ENCODE assay signal across 15 mouse cellular contexts in the genomic region with DNA sequence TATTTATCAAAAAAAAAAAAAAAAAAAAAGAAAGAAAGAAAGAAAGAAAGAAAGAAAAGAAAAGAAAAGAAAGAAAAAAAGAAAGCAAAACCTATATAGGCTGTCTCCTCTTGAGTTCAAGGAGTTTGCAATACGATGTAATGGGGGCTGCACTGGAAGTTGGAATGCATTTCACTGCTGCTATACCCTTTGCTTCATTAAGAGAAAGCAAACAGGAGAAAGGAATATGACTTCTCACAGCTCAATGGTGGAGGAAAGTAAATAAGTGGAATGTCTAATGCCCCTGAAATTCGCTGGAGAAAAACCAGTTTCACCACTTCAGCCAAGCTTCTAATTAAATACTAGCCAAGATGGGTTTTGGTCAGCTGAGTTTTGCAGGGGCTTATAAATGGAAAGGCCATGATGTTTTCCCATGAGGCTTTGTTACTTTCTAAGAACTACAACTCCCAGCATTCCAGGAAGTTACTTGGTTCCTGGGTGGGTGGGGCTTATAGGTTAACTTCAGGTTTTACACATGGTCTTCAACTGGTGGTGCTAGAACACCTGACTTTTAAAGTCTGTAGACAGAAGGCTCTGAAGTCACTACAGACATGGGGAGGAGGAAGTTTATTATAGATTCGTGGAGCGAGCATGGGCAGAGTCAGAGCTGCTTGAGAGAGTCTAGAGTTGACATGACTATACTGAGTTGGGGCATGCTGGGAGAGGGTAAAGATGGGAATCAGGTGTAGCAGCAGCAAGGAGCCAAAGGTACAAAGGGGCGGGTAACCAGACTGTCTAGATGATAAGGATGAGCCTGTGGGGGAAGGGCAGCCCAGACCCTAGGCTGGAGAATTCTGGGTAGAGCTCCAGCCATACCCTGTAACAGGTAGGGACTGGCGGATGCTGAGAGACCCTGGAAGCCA. TPM values are rescaled to one million over a fixed set of nuclear protein-coding genes. Genes with fewer than 3 reads are reported as not detected.
DNase-seq lines count a peak whose midpoint lies in the region; ATAC-seq and TF ChIP-seq lines count a peak whose summit lies in the region.
"Had no signal": no experiment of that assay in that cellular context is flagged by ENCODE, and none has a peak within 500 bp of the region (broad histone marks: within the 10 kb centered on the region; RNA-seq: fewer than 3 reads in every experiment).

No protein-coding gene starts in this region.

- in situ Hi-C loops in CH12.LX (cut with MboI; ENCODE audit: low pct_ligation_motif_present, low pct_unique_long_range_greater_than_20kb, low sequenced_read_pairs): no loop called here

- 79% methylated on average over 6 of the region's 6 CpGs for WGBS in kidney, embryonic 16.5 days
- 83% methylated on average over 6 of the region's 6 CpGs for WGBS in midbrain, embryonic 15.5 days

- H3K79me2 ChIP-seq in CH12.LX (replicated peaks; ENCODE audit: control insufficient read depth, extremely low read depth, insufficient read depth, poor library complexity, severe bottlenecking): no peaks in the 10 kb centered on the region
- no peaks in the 10 kb centered on the region for H3K79me2 ChIP-seq in MEL (ENCODE audit: control insufficient read depth, insufficient read depth, low read length, poor library complexity)

- no peaks in the 10 kb centered on the region for H3K36me3 ChIP-seq in kidney, embryonic 16.5 days (ENCODE audit: insufficient read depth, low read length)
- no peaks in the 10 kb centered on the region for H3K36me3 ChIP-seq in CH12.LX (replicated peaks in 1 of 2; ENCODE audit: control insufficient read depth in 1 of 2, insufficient read depth in 1 of 2, low read length in 1 of 2)
- H3K36me3 ChIP-seq in MEL (ENCODE audit: control insufficient read depth in 1 of 2, insufficient read depth in 2 of 2, low read length in 2 of 2): no peaks in the 10 kb centered on the region
- no peaks in the 10 kb centered on the region for H3K36me3 ChIP-seq in midbrain, embryonic 15.5 days (replicated peaks)
- H3K36me3 ChIP-seq: hindbrain, embryonic 15.5 days; liver, embryonic 13.5 days had no signal

- no peak for DNase-seq in kidney, adult 11 months
- peak; percentile 40 for DNase-seq in CH12.LX (ENCODE audit: extremely low read depth)
- no peak for DNase-seq in MEL (ENCODE audit: low read depth, low spot score)
- DNase-seq in left cerebral cortex, adult 2 months (ENCODE audit: extremely low spot score in 1 of 2, low spot score in 2 of 2): no peak
- no peak for DNase-seq in thymus, postnatal 36 days
- DNase-seq in urinary bladder, postnatal 4 days (ENCODE audit: low spot score in 2 of 2): no peak
- DNase-seq: cerebellum, adult 9-10 months; forebrain, postnatal 0 days; gastrocnemius, postnatal 14 days; liver, embryonic 13.5 days; spleen, adult 18-20 months had no signal

- TF ChIP-seq POLR2A in CH12.LX (IDR thresholded peaks at IDR 0.05; ENCODE audit: low read depth, low read length) (no peak), MEL (IDR thresholded peaks at IDR 0.05; ENCODE audit: control insufficient read depth in 1 of 2, insufficient read depth in 1 of 2, low read depth in 1 of 2, low read length in 2 of 2, poor library complexity in 1 of 2) (no peak)

- intact Hi-C loops in left cerebral cortex, adult 2 months (cut with DNase I): no loop called here

- no peak overlapping the region for H3K4me3 ChIP-seq in kidney, embryonic 16.5 days (ENCODE audit: low read length)
- no peak overlapping the region for H3K4me3 ChIP-seq in CH12.LX (replicated peaks in 1 of 3; ENCODE audit: low read depth in 2 of 3, low read length in 2 of 3, poor library complexity in 1 of 3)
- H3K4me3 ChIP-seq in MEL (ENCODE audit: control insufficient read depth in 1 of 2, insufficient read depth in 1 of 2, low read depth in 2 of 2, low read length in 2 of 2): no peak overlapping the region
- H3K4me3 ChIP-seq in midbrain, embryonic 15.5 days: no peak overlapping the region
- H3K4me3 ChIP-seq in left cerebral cortex, adult 2 months: no peak overlapping the region
- H3K4me3 ChIP-seq: hindbrain, embryonic 15.5 days; liver, embryonic 13.5 days; megakaryocyte, embryonic 14.5 days had no signal

- no peaks in the 10 kb centered on the region for H3K9me3 ChIP-seq in kidney, embryonic 16.5 days (ENCODE audit: low read length)
- H3K9me3 ChIP-seq in CH12.LX (replicated peaks; ENCODE audit: low read length) (peaks cover 3% of the 10 kb centered on the region), MEL (replicated peaks; ENCODE audit: insufficient read depth, low read length) (no peaks in the 10 kb centered on the region)
- H3K9me3 ChIP-seq in midbrain, embryonic 15.5 days: no peaks in the 10 kb centered on the region
- H3K9me3 ChIP-seq: hindbrain, embryonic 15.5 days; liver, embryonic 13.5 days had no signal

- dilution Hi-C loops in CH12.LX (cut with MboI; ENCODE audit: extremely low pct_ligation_motif_present, extremely low pct_unique_long_range_greater_than_20kb, low sequenced_read_pairs): no loop called here

- TF ChIP-seq EP300 in CH12.LX (IDR thresholded peaks at IDR 0.05; ENCODE audit: low read length) (no peak), MEL (IDR thresholded peaks at IDR 0.05; ENCODE audit: low read depth in 1 of 2, low read length in 2 of 2) (no peak)

- no peak for TF ChIP-seq CTCF in CH12.LX (conservative IDR thresholded peaks at IDR 0.05 in 1 of 2, IDR thresholded peaks at IDR 0.05 in 1 of 2; ENCODE audit: low read depth in 2 of 2, low read length in 2 of 2)
- no peak for TF ChIP-seq CTCF in MEL (IDR thresholded peaks at IDR 0.05 in 2 of 3, conservative IDR thresholded peaks at IDR 0.05 in 1 of 3; ENCODE audit: control insufficient read depth in 1 of 3, insufficient read depth in 1 of 3, low read depth in 2 of 3, low read length in 3 of 3, poor library complexity in 1 of 3, severe bottlenecking in 1 of 3)
- no peak for TF ChIP-seq CTCF in left cerebral cortex, adult 2 months (IDR thresholded peaks at IDR 0.05)

- no peaks in the 10 kb centered on the region for H3K27me3 ChIP-seq in kidney, embryonic 16.5 days (ENCODE audit: insufficient read depth, low read length)
- H3K27me3 ChIP-seq in CH12.LX (replicated peaks) (no peaks in the 10 kb centered on the region), MEL (ENCODE audit: control insufficient read depth in 1 of 2, insufficient read depth in 2 of 2, low read length in 2 of 2) (no peaks in the 10 kb centered on the region)
- no peaks in the 10 kb centered on the region for H3K27me3 ChIP-seq in midbrain, embryonic 15.5 days (replicated peaks)
- H3K27me3 ChIP-seq: hindbrain, embryonic 15.5 days; liver, embryonic 13.5 days; megakaryocyte, embryonic 14.5 days had no signal

- 0 out of 2 replicates have a peak, but pooled peaks have one; percentile 39 for ATAC-seq in kidney, embryonic 16.5 days (ENCODE audit: low FRiP score, low TSS enrichment)
- peak; percentile 19; the same call in 1 of the 2 replicates for ATAC-seq in midbrain, embryonic 15.5 days (replicated peaks)
- ATAC-seq: forebrain, postnatal 0 days had no signal

- H3K9ac ChIP-seq in kidney, embryonic 16.5 days (replicated peaks; ENCODE audit: low read length): no peak overlapping the region
- H3K9ac ChIP-seq in CH12.LX (ENCODE audit: insufficient read depth, low read depth): no peak overlapping the region
- no peak overlapping the region for H3K9ac ChIP-seq in MEL (ENCODE audit: control insufficient read depth, low read depth, low read length, poor library complexity, severe bottlenecking)
- no peak overlapping the region for H3K9ac ChIP-seq in midbrain, embryonic 15.5 days
- H3K9ac ChIP-seq: forebrain, postnatal 0 days; hindbrain, embryonic 15.5 days; liver, embryonic 13.5 days had no signal

- no peak overlapping the region for H3K4me2 ChIP-seq in kidney, embryonic 16.5 days (replicated peaks; ENCODE audit: low read depth, low read length)
- peak overlapping the region; percentile 30; the same call in 1 of the 2 replicates for H3K4me2 ChIP-seq in CH12.LX (ENCODE audit: insufficient read depth, low read depth, poor library complexity, severe bottlenecking)
- no peak overlapping the region for H3K4me2 ChIP-seq in midbrain, embryonic 15.5 days
- H3K4me2 ChIP-seq: hindbrain, embryonic 15.5 days; liver, embryonic 13.5 days had no signal

- H3K4me1 ChIP-seq in kidney, embryonic 16.5 days (ENCODE audit: insufficient read depth, low read length): peaks cover 4% of the 10 kb centered on the region
- H3K4me1 ChIP-seq in CH12.LX (ENCODE audit: control insufficient read depth in 1 of 2, insufficient read depth in 2 of 2) (peaks cover 4 to 6% of the 10 kb centered on the region in 2 experiments; a peak in 3 of 4 replicates), MEL (ENCODE audit: control insufficient read depth in 1 of 2, insufficient read depth in 2 of 2, low read length in 2 of 2) (no peaks in the 10 kb centered on the region)
- peaks cover 5% of the 10 kb centered on the region; the same call in 1 of the 2 replicates for H3K4me1 ChIP-seq in midbrain, embryonic 15.5 days
- H3K4me1 ChIP-seq: liver, embryonic 13.5 days; megakaryocyte, embryonic 14.5 days had no signal

- no peak for TF ChIP-seq RAD21 in CH12.LX (IDR thresholded peaks at IDR 0.05; ENCODE audit: low read depth, low read length)
- no peak for TF ChIP-seq RAD21 in MEL (IDR thresholded peaks at IDR 0.05; ENCODE audit: low read depth, low read length)

- H3K27ac ChIP-seq in kidney, embryonic 16.5 days (ENCODE audit: low read length): no peak overlapping the region
- no peak overlapping the region for H3K27ac ChIP-seq in CH12.LX (ENCODE audit: insufficient read depth, low read depth)
- no peak overlapping the region for H3K27ac ChIP-seq in MEL (ENCODE audit: control insufficient read depth, low read depth, low read length)
- H3K27ac ChIP-seq in midbrain, embryonic 15.5 days: no peak overlapping the region
- no peak overlapping the region for H3K27ac ChIP-seq in left cerebral cortex, adult 2 months
- H3K27ac ChIP-seq: hindbrain, embryonic 15.5 days; liver, embryonic 13.5 days had no signal

TF ChIP-seq in CH12.LX, 34 proteins besides CTCF, POLR2A, EP300 and RAD21 (continues in another document):
- TF ChIP-seq BHLHE40 (IDR thresholded peaks at IDR 0.05; ENCODE audit: low read depth, low read length) (no peak), ETS1 (conservative IDR thresholded peaks at IDR 0.05; ENCODE audit: low read depth, low read length) (no peak), SIN3A (IDR thresholded peaks at IDR 0.05; ENCODE audit: low read length) (no peak)

TF ChIP-seq in MEL, 35 proteins besides CTCF, POLR2A, EP300 and RAD21:
- TF ChIP-seq HCFC1 (IDR thresholded peaks at IDR 0.05; ENCODE audit: low read depth, low read length): peak; percentile 71
- TF ChIP-seq E2F4 (IDR thresholded peaks at IDR 0.05; ENCODE audit: borderline replicate concordance, low read depth, low read length): no peak

RNA-seq across cellular contexts. Expression of a gene that starts 59.8 kb away (rescaled TPM):
- polyA plus RNA-seq in kidney, embryonic 16.5 days (2015; fragmentation: Nextera tagmentation; extraction: Ambion mirVana): 67.6 and 69.5 TPM in 2 replicates
- total RNA-seq in CH12.LX (2012; rRNA removed): 348 and 355 TPM in 2 replicates
- total RNA-seq in CH12.LX (2014; rRNA removed): 297 and 321 TPM in 2 replicates
- polyA plus RNA-seq in CH12.LX (2012; ENCODE audit: insufficient read length, low read depth): 1,134 and 1,150 TPM in 2 replicates
- 102 and 144 TPM in 2 replicates for total RNA-seq in MEL (2012; rRNA removed)
- 100 to 1,000 TPM; 346 to 408 TPM for polyA plus RNA-seq in MEL (2012; ENCODE audit: insufficient read depth in 1 of 2, insufficient read length in 2 of 2, low read depth in 1 of 2, low replicate concordance in 2 of 2, missing spikeins in 1 of 2)
- 15.3 and 16.4 TPM in 2 replicates for polyA plus RNA-seq in midbrain, embryonic 15.5 days (2015; fragmentation: Nextera tagmentation; extraction: Ambion mirVana)
- 10 to 100 TPM; 10.2 to 13.0 TPM for total RNA-seq in left cerebral cortex, adult 2 months (2021)
